Mouse (Mus musculus): ENCODE measurements around the gene Ermard.
A peak's percentile ranks its signal among the peaks of the same experiment; 100 is the strongest.

Gene Ermard

DNA sequence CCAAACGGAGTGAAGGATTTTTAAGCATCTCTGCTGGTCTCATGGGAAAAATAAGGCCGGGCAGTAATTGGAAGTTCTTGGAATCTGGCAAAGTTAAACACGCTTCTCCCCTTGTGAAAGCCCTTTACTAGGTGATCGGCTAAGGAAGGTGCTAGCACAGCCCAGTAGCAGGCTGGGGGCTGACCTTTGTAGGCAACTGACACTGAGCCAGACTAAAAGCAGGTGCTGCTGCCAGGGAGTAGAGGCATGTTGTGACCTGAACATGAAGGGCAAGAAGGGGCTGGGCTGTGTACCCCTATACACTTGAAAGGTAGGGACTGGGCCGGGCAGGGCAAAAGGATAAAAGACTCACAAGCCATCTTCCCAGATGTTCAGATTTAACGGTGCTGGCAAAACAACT, 19.3 kb downstream of the Ermard start:
- DNase-seq (ENCODE audit: low spot score): no peak

DNA sequence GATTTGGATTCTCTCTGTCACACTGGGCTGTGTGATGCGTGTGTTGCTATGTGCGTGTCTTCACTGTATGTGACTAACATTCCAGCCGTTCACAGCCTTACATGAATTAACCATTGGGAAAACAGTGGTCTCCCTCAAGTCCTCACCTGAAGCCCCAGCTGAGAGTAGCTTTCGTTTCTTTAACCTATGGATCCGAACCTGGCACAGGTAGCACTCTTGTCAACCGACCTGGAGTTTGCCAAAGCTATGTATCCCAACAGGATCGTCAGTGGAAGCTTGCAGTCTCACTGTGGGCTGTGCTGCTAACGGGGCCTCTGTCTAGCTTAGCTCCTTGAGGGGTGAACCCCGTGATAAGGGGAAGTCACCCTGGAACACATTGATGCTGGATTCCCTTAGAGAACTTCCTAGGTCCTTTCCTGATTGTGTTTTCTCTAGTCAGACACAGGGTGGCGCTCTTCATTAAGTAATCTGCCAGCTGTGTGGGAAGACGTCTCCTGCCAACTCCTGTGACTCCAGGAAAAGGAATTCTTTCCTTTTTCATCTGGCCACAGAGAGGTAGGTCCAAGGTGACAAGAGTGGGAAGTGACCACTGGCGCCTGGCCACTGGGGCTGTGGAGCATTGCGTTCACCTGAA, 24.5 kb downstream of the Ermard start:
- DNase-seq (ENCODE audit: low spot score): peak; percentile 58

DNA sequence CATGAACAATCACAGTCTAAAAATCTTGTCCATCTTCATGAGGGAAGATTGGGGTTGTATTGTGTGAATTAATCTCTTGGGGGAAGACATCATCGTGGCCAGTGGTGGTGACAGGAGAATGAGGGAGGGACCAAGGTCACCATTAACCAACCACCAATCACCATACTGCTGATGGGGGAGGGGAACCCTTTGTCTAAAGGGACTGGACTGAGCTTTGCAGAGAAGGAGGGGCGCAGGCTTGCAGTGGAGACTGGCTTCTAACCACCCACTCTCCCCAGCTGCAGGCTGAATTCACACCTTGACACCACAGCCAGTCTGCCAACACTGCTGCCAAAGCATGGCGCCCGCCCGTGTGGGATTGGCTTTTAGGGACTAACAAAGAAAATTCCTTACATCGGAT, 25.1 kb downstream of the Ermard start:
- no peak for DNase-seq (ENCODE audit: low spot score)

DNA sequence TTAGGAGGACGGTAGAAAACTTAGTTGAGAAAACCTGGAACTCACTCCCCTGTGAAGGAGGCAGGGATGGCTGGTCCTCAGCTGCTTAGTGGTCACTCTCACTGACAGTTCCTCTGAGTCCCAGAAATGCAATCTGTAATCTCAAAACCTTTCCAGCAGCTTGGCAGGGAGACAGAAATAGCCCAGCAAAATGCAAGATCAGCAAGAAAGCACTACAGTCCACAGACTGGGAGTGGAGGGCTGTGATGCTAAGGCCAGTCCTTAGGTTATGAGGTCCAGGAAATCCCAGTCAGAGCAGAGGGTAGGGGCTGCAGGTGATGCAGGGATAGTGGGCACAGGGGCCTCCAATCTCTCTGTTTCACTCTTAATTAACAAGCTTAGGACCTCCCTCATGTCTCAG, 25.9 kb downstream of the Ermard start:
- DNase-seq (ENCODE audit: low spot score): no peak

DNA sequence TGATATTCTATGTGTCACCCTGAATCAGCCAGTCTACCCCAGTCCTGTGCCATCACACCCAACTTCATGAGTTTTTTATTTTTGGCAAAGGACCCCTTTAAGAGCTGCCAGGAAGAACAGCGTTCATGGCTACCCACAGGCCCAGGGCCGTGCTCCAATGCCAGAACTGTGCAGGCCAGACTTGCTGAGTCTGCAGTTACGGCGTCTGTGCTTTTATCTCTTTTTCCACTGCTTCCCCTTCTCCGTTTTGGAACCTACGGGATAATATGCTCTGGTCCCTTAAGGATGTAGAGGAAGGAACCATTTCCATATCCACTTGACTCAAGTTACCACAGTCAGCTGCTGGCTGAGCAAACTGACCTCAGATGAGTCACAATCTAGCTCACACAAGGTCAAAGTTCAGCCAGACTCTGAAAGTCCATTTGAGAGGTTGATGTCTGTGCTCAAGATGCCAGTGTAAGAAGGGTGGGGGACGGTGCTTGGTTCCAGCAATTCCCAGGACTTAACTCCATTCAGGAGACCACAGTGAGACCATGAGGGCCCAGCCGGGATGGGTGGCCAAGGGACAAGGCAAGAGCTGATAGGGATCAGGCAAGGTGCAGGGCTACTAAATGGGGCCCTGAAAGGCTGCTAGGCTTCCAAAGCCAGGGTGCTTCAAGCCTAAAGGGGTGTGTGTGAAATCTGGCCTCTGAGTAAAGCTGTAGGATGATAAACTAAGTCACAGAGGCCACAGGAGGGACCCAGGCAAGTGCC, 27.2 kb downstream of the Ermard start:
- DNase-seq (ENCODE audit: low spot score): peak; percentile 69

DNA sequence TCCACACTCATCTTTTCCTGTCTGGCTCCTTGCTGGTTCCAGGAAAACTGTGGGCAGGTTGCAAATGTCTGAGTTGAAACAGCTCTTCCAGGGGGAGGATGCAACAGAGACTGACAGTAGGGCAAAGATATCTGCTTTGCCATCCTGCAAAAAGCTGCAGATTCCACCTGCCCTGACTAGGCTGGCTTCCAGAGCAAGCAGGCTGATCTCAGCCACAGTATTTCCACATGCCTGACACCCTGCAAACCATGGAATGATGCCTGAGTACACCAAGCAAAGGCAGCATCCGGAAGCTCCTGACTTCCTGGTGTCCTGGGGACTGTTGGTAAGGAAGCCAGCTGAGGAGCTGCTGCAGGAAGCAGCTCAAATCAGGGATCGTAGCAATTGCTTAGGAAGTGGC, 28.1 kb downstream of the Ermard start:
- DNase-seq (ENCODE audit: low spot score): no peak

DNA sequence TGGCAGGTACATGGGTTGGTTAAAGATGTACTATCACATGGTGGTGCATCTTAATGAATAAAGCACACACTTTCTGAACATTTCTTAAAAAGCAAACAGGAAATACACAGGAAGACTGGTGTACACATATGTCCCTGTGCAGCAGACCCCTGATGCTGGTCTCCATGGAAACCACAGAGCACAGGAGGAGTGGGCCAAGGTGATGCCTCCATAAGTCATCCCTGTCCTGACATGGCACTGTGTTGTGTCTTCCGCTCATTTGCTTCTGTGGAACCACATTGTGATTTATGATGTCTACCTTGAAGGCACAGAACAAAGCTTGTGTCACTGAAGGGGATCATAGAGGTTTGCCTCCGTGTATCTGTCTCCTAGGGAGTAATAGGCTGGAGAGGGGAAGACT, 31.2 kb downstream of the Ermard start:
- no peak for DNase-seq (ENCODE audit: low spot score)

DNA sequence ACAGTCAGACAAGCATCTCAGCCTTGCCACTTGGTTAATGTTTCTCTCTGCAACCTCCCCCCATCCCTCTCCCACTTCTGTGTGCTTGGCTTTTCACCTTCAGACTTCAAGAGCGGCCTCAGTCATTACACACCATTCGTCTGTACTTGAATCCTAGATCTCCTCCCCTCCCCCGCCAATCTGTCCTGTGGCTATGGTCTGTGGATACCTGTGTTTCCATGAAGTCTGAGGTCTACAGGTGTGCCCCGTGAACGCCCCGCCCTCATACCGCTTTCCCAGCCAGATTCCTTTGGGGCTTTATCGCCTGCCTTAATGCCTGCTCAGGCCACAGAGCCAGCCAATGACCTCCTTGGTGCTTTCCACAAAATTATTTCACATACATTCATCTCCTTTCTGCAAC, 34.0 kb downstream of the Ermard start:
- DNase-seq (ENCODE audit: low spot score): peak; percentile 76

DNA sequence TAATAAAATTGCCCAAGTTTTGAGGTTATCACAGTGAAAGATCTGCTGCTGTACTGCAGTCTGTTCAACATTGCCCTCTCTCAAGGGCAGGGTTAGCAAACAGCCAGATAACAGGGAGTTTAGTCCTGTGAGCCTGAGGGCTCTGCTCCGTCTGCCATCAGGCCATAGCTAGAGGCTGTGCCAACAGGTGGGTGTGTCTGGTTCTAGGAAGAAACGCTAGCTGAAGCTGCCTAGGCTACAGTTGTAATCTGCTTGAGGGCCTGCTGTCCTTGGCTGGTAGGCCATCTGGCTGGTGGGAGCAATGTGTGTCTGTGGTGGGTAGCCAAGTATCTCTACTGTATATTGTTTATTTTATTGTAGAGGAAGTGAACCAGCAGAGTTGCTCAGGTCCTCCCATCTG, 36.5 kb downstream of the Ermard start:
- DNase-seq (ENCODE audit: low spot score): no peak

DNA sequence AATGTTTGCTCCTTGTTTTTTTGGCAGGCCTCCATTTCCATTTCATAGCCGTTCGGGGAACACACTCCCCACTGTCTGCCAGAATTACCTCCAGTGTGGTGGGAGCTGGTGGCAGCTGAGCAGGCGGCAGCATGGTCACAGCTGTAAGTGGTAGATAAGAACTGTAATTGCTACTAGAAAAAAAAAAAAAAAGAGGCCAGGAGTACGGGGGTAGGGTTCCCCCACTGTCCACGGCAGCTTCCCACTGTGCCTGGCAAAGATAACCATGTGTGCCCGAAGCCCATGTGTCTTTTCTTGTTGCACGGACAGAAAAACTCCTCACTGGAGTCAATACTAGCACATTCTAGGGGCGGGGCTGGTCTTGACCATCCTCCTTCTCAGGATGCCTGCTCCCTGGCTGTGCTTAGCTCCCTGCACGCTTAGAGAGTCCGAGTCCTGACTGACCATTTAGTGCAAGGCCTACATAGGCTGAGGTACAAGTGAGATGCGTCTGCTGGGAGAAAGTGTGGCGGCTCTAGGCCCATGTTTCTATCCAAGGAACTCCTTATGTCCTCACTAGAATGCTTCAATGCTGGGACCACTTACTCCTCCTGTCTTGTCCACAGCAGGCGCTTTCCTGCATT, 43.3 kb downstream of the Ermard start:
- DNase-seq (ENCODE audit: low spot score): no peak

DNA sequence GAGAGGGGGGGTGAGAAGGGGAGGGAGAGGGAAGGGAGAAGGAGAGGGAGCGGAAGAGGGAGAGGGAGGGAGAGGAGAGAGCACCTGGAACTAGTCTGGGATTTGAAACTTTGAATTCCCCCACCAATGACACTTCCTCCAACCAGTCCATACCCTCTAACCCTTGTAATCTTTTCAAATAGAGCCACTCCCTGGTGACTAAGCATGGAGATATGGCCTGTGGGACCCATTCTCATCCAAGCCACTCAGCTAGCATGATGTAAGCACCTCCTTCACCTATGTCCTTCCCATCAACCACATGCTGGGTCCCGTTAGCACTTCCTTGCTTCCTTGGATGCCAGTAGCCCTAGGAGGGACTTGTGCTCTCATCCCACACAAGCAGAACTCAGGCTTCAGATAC, 44.0 kb downstream of the Ermard start:
- no peak for DNase-seq (ENCODE audit: low spot score)

DNA sequence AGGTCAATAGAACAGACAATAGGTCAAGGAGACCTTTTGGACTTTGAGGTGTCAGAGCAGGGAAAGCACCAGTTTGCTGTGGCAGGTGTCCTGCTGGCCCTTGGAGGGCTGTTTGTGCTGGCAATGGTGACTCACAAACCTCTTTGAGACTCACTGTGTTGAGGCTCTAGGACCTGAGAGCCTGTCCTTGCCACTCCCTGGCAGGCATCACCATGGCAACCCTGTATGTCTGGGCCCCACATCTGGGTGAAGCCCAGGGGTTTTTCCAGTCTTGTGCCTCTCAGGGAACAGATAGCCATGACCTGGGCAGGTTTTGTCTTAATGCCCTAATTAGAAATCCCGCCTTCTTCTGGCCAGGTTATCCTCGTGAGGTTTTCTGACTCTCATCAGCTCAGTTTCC, 47.2 kb downstream of the Ermard start:
- DNase-seq (ENCODE audit: low spot score): no peak

DNA sequence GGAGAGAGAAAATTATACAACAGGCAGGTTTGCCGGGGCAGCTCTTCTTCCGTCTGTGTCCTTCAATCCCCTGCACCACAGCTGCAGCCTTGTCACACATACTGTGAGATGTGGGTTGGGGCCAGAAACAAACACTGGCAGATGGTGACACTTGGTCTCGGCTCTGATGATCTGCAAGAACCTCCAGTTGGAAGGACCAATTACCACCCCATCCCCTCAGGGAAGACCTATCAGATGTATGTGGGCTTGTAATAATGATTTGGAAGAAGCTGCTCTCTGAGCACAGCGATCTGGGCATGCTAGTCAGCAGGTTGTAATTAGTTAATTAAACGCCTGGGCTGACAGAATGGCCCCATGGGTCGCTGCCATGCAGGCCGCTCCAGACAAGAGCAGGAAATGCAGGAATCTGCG, 47.6 kb downstream of the Ermard start:
- DNase-seq (ENCODE audit: low spot score): no peak

DNA sequence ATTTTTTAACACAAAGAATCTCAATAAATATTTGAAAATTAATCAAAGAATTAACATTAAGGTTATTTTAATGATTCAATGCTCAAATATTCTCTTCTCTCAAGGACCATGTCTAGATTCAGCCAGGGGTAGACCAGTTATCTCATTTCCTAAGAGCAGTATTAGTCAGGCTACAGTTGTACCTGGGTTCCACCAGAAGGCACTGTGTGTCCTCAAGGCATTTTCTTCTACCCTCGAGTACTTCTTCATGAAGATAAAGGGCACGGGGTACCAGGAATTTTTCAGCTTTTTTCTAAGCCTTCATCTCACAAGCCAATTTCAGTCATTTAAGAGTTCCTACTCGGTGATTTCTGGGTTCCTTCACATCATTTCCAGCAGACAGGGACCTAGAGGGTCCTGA, 50.7 kb downstream of the Ermard start:
- DNase-seq (ENCODE audit: low spot score): no peak

DNA sequence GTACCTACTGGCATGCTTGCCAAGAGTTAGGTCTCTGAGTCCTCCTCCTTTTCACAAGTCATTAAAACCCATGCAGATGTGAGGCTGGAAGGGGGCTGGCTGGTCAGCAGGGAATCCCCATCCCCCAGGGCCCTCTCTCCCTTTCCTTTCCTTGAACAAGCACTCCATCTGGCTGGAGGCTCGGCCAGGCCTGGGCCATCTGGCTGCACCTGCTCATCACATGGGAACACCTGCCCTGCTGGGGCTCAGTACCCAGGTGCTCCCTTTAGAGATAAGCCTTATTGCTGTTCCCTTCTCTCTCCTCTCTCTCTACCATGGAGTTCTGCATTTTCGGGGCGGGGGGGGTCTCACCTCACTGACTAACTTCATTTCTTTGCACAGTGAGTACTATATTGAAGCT, 52.5 kb downstream of the Ermard start:
- no peak for DNase-seq (ENCODE audit: low spot score)

DNA sequence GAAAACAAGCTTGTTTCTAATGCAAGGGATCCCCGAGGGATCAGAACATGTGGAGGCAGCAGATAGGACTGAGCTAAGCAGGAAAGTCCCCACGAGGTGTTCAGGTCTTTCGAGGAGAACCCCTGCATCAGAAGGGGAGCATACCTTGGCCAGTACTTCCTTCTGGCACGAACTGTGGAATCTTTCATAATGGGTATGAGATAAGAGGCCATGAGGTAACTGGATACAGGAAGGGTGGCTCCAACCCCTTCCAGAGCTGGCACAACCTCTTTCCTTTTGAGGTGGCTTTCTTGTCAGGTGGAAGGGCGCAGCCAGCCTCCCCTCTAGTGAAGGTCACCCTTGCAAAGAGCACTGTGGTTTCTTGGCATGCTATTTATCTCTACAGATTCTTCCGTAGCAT, 55.8 kb downstream of the Ermard start:
- DNase-seq (ENCODE audit: low spot score): no peak

DNA sequence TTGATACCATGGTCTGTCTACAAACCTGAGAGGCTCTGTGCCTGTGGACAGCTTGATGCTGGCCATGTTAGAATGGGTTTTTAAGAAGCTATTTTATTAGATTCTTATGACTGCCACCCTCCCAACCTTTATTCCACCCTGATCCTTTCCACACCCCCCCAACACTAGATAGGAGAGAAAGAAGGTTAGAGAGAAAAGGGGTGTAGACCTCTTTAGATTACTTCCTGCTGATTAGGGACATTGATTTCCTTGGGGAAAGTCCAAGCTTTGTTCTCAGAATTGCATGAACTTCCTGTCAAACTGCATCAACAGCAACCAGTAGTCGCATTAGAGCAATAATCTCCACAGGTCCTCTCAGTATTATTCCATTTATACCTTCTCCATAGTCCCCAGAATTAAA, 57.7 kb downstream of the Ermard start:
- DNase-seq (ENCODE audit: low spot score): no peak

DNA sequence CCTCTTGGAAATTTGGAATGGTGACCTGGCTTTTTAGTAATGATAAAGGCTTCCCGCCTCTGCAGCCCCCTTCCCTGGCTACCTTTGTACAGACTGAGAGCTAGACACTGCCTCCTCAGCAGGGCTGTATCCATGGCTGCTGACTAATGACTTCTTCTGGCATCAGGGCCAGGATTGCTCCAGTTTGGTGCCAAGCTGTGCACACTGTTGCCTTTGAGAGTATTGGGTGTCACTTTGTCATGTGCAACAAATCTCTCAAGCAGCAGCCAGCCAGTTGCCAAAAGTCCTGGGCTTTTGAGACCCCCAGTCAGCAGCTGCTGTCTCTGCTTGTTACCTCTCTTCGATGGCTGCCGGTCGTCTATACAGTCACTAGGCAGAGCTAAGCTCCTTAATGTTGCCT, 60.3 kb downstream of the Ermard start:
- DNase-seq (ENCODE audit: low spot score): no peak

DNA sequence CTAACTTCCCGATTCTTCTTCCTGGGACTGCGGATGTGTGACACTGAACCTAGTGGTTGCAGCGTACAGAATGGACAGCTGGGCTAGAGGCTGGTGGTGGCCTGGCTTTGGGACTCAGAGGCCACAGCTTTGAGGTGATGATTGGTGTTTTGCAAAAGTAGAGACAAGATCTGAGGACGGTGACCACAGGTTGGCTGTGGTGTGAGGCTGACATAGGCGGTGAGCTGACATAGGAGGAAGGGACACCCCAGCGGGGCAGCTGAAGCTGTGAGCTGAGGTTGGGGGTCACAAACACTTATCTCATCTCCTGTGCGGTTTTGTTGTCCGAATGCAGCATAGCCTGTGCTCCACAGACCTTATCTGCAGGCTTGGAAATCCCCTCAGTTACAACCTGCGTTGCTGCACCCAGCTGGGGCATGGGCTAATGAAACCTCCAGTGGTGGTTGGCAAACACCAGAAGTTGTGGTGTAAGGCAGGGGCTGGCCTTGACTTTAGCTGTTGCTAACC, 66.2 kb downstream of the Ermard start:
- DNase-seq (ENCODE audit: low spot score): no peak

DNA sequence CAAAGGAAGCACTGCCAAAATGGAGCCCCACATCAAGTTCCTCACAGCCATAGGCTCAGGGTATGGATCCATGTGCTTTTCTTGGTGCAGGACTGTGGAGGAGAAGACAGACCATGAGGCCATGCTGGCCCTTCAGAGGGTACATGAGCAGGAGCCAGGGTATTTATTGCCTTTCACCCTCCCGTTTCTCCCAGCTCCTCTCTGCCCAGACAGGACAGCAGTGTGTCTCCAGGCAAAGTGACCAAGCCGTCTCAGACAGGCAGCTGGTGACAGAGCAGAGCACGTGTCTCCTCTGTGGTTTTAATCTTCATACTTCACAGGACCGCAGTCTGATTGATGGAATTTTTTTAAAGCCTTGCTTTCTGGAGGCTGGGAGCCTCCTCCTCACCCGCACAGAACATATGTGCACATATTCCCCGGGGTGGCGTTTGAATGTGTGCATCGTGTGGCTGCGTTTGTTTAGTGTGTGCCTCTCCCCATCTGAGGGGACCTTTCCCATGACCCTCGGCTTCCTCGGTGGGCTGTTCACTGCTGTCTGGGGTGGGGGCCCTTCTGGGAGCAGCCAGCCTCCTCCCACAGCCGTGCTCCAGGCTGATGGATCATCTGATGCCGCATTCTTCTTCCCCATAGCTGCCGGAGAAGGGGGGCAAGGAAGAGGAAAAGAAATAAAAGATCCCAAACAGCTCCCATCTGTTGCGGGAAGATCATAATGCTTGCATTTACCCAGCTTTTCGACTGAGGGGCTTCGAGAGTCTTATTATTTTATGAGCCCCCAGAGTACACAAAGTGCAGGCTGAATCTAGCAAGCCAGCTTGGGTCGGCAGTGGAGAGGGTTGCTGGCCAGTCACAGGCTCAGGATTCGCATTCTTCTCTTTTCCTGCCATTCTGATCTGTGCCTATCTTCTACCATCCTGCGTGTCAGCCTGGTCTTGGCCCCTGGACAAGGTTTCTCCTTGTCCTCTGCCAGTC, 67.7 kb downstream of the Ermard start:
- no peak for DNase-seq (ENCODE audit: low spot score)

DNA sequence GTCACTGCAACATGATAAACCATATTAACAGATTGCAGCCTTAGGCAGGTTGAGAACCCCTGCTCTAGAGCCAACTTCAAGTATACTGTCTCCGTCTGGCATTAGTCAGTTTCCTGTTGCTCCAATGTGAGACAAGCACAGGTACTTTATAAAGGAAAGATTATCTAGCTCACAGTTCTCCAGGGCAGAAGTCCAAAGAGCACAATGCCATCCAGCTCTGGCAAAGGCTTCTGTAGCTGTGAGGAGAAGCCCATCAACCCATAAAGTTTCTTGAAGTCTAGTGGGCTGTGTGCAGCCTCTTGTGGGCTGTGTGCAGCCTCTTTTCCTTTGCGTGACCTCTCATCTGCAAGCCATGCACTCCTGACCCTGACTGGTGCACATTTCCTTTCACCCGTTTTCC, 74.5 kb downstream of the Ermard start:
- DNase-seq (ENCODE audit: low spot score): no peak

DNA sequence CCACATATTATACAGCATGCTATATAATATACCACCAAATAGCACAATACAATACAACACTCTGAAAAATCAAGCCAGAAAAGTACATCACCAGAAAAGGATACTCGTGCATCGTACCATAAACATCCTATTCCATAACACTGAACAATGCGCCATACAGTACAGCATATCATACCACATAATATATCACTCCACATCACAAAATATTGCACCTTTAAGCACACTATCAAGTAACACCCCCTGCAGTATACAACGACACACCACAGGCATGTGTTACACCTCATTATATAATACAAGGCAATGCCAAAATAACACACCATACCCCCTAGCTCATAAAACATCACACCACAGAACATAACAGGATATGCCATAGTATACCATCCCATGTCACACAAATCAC, 79.1 kb downstream of the Ermard start:
- DNase-seq (ENCODE audit: low spot score): no peak
